Mouse (Mus musculus): ENCODE measurements around the gene Soat2. TPM values are rescaled to one million over a fixed set of nuclear protein-coding genes. Genes with fewer than 3 reads are reported as not detected.

Gene Soat2
- polyA plus RNA-seq, 1 experiment from 2014 or later, result 0.42 TPM

DNA sequence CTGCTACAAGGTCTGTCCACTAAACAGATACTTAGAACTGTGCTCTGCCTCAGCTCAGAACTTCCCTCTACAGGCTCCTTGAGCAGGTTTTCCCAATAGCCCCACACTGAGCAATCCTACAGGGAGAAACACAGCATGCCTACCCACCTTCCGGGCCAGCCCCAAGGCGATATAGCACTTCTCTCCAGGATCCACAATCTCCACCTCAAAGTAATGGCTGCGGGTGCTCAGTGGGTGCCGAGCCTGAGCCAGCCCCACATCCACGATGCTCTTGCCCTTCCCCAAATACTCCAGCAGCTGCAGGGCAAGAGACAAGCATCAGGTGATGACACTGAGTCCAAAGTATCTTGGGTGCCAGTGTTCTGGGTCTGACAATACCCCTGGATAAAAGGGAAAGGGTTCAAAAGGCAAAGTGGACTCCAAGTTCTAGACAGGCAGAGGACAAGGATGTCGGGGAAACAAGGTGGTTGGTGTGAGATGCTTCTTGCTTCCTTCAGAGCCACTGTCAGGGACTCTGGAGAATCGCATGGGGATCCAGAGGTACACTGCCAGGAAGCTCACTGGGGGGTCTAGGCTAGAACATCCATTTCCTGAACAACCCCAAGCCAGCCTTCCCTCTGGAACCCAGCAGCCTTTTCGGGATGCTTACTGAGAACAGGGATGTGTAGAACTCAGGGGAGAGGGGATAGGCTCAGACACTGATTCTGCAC is 31.1 kb upstream of the Soat2 start:
- H3K4me2 ChIP-seq (ENCODE audit: low read depth, low read length), result no peak overlapping the region
- no peaks in the 10 kb centered on the region for H3K27me3 ChIP-seq (ENCODE audit: control insufficient read depth, insufficient read depth, low read length)
- ATAC-seq (replicated peaks; ENCODE audit: extremely low read depth, insufficient read depth, low FRiP score), result no peak
- H3K36me3 ChIP-seq (ENCODE audit: control insufficient read depth, insufficient read depth), result peaks cover 13% of the 10 kb centered on the region
- H3K9me3 ChIP-seq (replicated peaks; ENCODE audit: control insufficient read depth, low read length), result no peaks in the 10 kb centered on the region
- no peak overlapping the region for H3K9ac ChIP-seq (ENCODE audit: low read length)
- no peak overlapping the region for H3K4me3 ChIP-seq (ENCODE audit: low read length)
- H3K4me1 ChIP-seq (ENCODE audit: control insufficient read depth, insufficient read depth, low read length), result peaks cover 2% of the 10 kb centered on the region; the same call in 1 of the 2 replicates
- H3K27ac ChIP-seq (ENCODE audit: low read length), result no peak overlapping the region
- 75% methylated on average over 8 of the region's 8 CpGs for WGBS

- H3K4me3 ChIP-seq (ENCODE audit: low read length), result no peak overlapping the region
- H3K4me1 ChIP-seq (ENCODE audit: control insufficient read depth, insufficient read depth, low read length), result peaks cover 2% of the 10 kb centered on the region; the same call in 1 of the 2 replicates
- H3K27me3 ChIP-seq (ENCODE audit: control insufficient read depth, insufficient read depth, low read length), result no peaks in the 10 kb centered on the region
- ATAC-seq (replicated peaks; ENCODE audit: extremely low read depth, insufficient read depth, low FRiP score), result no peak
- no peak overlapping the region for H3K27ac ChIP-seq (ENCODE audit: low read length)
- 66% methylated on average over 2 of the region's 2 CpGs for WGBS
- H3K9ac ChIP-seq (ENCODE audit: low read length), result no peak overlapping the region
- H3K4me2 ChIP-seq (ENCODE audit: low read depth, low read length), result no peak overlapping the region
- H3K36me3 ChIP-seq (ENCODE audit: control insufficient read depth, insufficient read depth), result peaks cover 13% of the 10 kb centered on the region
- H3K9me3 ChIP-seq (replicated peaks; ENCODE audit: control insufficient read depth, low read length), result no peaks in the 10 kb centered on the region
Measured at GRCm38 (mm10) chr15:102119831-102120170, 30.5 kb upstream of the Soat2 start.

DNA sequence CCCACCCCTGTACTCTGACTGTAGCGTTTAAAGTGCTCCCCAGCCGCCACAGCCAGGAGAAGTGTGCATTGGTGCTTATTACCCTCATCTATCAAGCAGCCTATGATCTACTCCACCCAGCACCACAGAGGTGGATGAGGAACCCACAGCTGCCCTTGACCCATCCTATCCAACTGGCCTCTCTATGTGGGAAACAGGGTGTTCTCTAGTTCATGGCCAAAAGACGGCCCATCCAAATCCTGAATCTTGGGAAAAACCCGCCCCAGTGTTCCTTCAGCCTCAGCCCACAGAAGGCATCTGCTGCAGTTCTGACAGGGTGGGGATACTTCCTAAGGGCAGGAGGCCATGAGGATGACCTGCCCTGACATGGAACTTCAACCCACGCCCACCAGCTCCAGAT is 29.8 kb upstream of the Soat2 start:
- Histone ChIP-seq H3K9ac (ENCODE audit: low read length) (no peak overlapping the region), H3K27ac (ENCODE audit: low read length) (no peak overlapping the region), H3K4me2 (ENCODE audit: low read depth, low read length) (no peak overlapping the region), H3K9me3 (replicated peaks; ENCODE audit: control insufficient read depth, low read length) (no peaks in the 10 kb centered on the region), H3K27me3 (ENCODE audit: control insufficient read depth, insufficient read depth, low read length) (no peaks in the 10 kb centered on the region), H3K4me3 (ENCODE audit: low read length) (no peak overlapping the region), H3K36me3 (ENCODE audit: control insufficient read depth, insufficient read depth) (peaks cover 12% of the 10 kb centered on the region), H3K4me1 (ENCODE audit: control insufficient read depth, insufficient read depth, low read length) (peaks cover 2% of the 10 kb centered on the region; the same call in 1 of the 2 replicates)
- 75% methylated on average over 5 of the region's 5 CpGs for WGBS
- ATAC-seq (replicated peaks; ENCODE audit: extremely low read depth, insufficient read depth, low FRiP score), result no peak

- Histone ChIP-seq H3K9me3 (replicated peaks; ENCODE audit: control insufficient read depth, low read length) (no peaks in the 10 kb centered on the region), H3K27ac (ENCODE audit: low read length) (peak overlapping the region; percentile 69), H3K4me1 (ENCODE audit: control insufficient read depth, insufficient read depth, low read length) (peaks cover 11% of the 10 kb centered on the region), H3K4me2 (ENCODE audit: low read depth, low read length) (no peak overlapping the region), H3K4me3 (ENCODE audit: low read length) (no peak overlapping the region), H3K9ac (ENCODE audit: low read length) (0 out of 2 replicates have a peak overlapping the region, but pooled peaks have one; percentile 38), H3K27me3 (ENCODE audit: control insufficient read depth, insufficient read depth, low read length) (no peaks in the 10 kb centered on the region), H3K36me3 (ENCODE audit: control insufficient read depth, insufficient read depth) (peaks cover 25% of the 10 kb centered on the region)
- ATAC-seq (replicated peaks; ENCODE audit: extremely low read depth, insufficient read depth, low FRiP score), result peak; percentile 80
- WGBS, result 10% methylated on average over 2 of the region's 2 CpGs
Measured at GRCm38 (mm10) chr15:102126303-102126702, 24.0 kb upstream of the Soat2 start.

DNA sequence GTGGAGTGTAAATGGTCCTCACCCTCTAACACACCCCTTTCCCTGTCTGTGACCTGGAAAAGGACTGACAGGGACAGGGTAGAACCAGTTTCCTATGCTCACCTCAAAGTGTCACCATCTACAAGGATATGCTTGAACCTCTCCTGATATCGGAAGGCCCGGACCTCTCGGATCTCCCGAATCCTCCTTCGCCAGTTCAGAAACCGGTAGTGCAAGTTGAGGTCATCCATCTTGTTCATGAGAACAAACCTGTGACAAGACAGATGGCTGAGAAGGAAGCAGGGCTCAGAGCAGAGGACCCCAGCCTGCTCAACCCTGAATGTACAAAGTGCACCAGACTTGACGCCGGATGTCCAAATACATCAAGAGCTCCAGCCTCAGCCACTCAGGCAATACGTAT is 17.0 kb upstream of the Soat2 start:
- Histone ChIP-seq H3K4me3 (ENCODE audit: low read length) (no peak overlapping the region), H3K9ac (ENCODE audit: low read length) (no peak overlapping the region), H3K4me2 (ENCODE audit: low read depth, low read length) (no peak overlapping the region), H3K27ac (ENCODE audit: low read length) (no peak overlapping the region), H3K4me1 (ENCODE audit: control insufficient read depth, insufficient read depth, low read length) (peaks cover 11% of the 10 kb centered on the region), H3K27me3 (ENCODE audit: control insufficient read depth, insufficient read depth, low read length) (no peaks in the 10 kb centered on the region), H3K9me3 (replicated peaks; ENCODE audit: control insufficient read depth, low read length) (no peaks in the 10 kb centered on the region), H3K36me3 (ENCODE audit: control insufficient read depth, insufficient read depth) (peaks cover 25% of the 10 kb centered on the region)
- 86% methylated on average over 9 of the region's 9 CpGs for WGBS
- no peak for ATAC-seq (replicated peaks; ENCODE audit: extremely low read depth, insufficient read depth, low FRiP score)

- no peak overlapping the region for H3K4me3 ChIP-seq (ENCODE audit: low read length)
- no peak for ATAC-seq (replicated peaks; ENCODE audit: extremely low read depth, insufficient read depth, low FRiP score)
- H3K27me3 ChIP-seq (ENCODE audit: control insufficient read depth, insufficient read depth, low read length), result no peaks in the 10 kb centered on the region
- H3K4me2 ChIP-seq (ENCODE audit: low read depth, low read length), result no peak overlapping the region
- 82% methylated on average over 2 of the region's 2 CpGs for WGBS
- no peaks in the 10 kb centered on the region for H3K9me3 ChIP-seq (replicated peaks; ENCODE audit: control insufficient read depth, low read length)
- peak overlapping the region; percentile 83 for H3K9ac ChIP-seq (ENCODE audit: low read length)
- H3K4me1 ChIP-seq (ENCODE audit: control insufficient read depth, insufficient read depth, low read length), result peaks cover 11% of the 10 kb centered on the region
- peaks cover 15% of the 10 kb centered on the region for H3K36me3 ChIP-seq (ENCODE audit: control insufficient read depth, insufficient read depth)
- H3K27ac ChIP-seq (ENCODE audit: low read length), result no peak overlapping the region
Measured at GRCm38 (mm10) chr15:102134709-102135108, 15.6 kb upstream of the Soat2 start.

GRCm38 (mm10) chr15:102135522-102136128 is 14.7 kb upstream of the Soat2 start:
- H3K4me2 ChIP-seq (ENCODE audit: low read depth, low read length), result peak overlapping the region; percentile 71
- peaks cover 7% of the 10 kb centered on the region for H3K36me3 ChIP-seq (ENCODE audit: control insufficient read depth, insufficient read depth)
- ATAC-seq (replicated peaks; ENCODE audit: extremely low read depth, insufficient read depth, low FRiP score), result 0 out of 2 replicates have a peak, but pooled peaks have one; percentile 0
- H3K9ac ChIP-seq (ENCODE audit: low read length), result peak overlapping the region; percentile 83
- peaks cover 11% of the 10 kb centered on the region for H3K4me1 ChIP-seq (ENCODE audit: control insufficient read depth, insufficient read depth, low read length)
- H3K4me3 ChIP-seq (ENCODE audit: low read length), result peak overlapping the region; percentile 79
- 2% methylated on average over 35 of the region's 35 CpGs for WGBS
- no peaks in the 10 kb centered on the region for H3K27me3 ChIP-seq (ENCODE audit: control insufficient read depth, insufficient read depth, low read length)
- H3K9me3 ChIP-seq (replicated peaks; ENCODE audit: control insufficient read depth, low read length), result no peaks in the 10 kb centered on the region
- H3K27ac ChIP-seq (ENCODE audit: low read length), result peak overlapping the region; percentile 45; the same call in 1 of the 2 replicates

DNA sequence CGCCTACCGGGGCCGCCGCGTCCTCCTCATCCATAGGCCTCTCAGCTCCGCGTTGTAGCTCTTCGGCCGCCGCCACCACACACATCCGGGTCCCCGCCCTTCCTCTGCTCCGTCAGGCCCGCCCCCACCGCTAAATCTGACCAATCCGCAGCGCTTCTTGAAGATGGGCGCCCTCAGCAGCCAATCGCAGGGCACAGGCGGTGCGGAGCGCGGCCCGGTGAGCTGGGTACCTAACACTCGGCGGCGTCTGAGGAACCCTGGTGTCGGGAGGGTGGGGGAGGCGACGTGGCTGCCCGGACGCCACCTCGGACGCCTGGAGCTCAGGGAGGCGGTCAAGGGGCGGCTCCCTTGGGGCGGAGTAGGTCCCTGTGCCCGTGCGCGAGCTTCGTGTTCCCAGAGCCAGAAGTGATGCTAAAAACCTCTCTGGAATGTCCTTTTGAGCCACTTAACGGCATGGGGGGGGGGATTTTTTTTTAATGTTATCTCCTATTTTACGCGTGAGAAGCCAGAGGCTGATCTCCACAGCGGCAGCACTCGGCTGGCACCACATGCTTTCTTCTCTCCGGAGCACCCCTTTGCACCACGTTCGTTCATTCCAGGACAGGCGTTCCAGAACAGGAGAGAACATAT is 14.1 kb upstream of the Soat2 start, which contains the start of gene Spryd3:
TSS of gene Spryd3 (minus strand) at position 106 of the 630 bp plus-strand sequence.
- H3K4me1 ChIP-seq (ENCODE audit: control insufficient read depth, insufficient read depth, low read length), result peaks cover 11% of the 10 kb centered on the region
- H3K36me3 ChIP-seq (ENCODE audit: control insufficient read depth, insufficient read depth), result peaks cover 6% of the 10 kb centered on the region
- H3K27ac ChIP-seq (ENCODE audit: low read length), result peak within 1 kb of the TSS; percentile 78
- H3K9me3 ChIP-seq (replicated peaks; ENCODE audit: control insufficient read depth, low read length), result no peaks in the 10 kb centered on the region
- peak within 1 kb of the TSS; percentile 84 for H3K4me2 ChIP-seq (ENCODE audit: low read depth, low read length)
- ATAC-seq (replicated peaks; ENCODE audit: extremely low read depth, insufficient read depth, low FRiP score), result peak; percentile 100
- WGBS, result under 1% methylated on average over 50 of the region's 50 CpGs
- peak within 1 kb of the TSS; percentile 79 for H3K4me3 ChIP-seq (ENCODE audit: low read length)
- no peaks in the 10 kb centered on the region for H3K27me3 ChIP-seq (ENCODE audit: control insufficient read depth, insufficient read depth, low read length)
- peak within 1 kb of the TSS; percentile 83 for H3K9ac ChIP-seq (ENCODE audit: low read length)

DNA sequence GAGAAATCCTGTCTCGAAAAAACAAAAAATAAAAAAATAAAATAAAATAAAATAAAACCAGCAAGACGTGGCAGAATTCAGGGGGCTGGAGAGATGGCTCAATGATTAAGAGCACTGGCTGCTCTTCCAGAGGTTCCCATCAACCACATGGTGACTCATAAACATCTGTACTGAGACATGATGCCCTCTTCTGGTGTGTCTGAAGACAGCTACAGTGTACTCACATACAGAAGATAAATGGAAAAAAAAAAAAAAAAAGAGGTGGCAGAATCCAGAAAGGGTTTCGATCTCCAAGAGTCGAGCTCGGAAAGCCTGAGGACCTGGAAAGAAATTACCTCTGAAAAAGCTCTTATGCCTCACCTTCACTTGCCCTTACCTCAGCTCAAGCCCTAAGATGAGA is 9.2 kb upstream of the Soat2 start:
- Histone ChIP-seq H3K36me3 (ENCODE audit: control insufficient read depth, insufficient read depth) (no peaks in the 10 kb centered on the region), H3K9ac (ENCODE audit: low read length) (no peak overlapping the region), H3K27me3 (ENCODE audit: control insufficient read depth, insufficient read depth, low read length) (peaks cover 25% of the 10 kb centered on the region), H3K9me3 (replicated peaks; ENCODE audit: control insufficient read depth, low read length) (no peaks in the 10 kb centered on the region), H3K27ac (ENCODE audit: low read length) (no peak overlapping the region), H3K4me2 (ENCODE audit: low read depth, low read length) (no peak overlapping the region), H3K4me1 (ENCODE audit: control insufficient read depth, insufficient read depth, low read length) (peaks cover 13% of the 10 kb centered on the region), H3K4me3 (ENCODE audit: low read length) (no peak overlapping the region)
- ATAC-seq (replicated peaks; ENCODE audit: extremely low read depth, insufficient read depth, low FRiP score), result no peak
- WGBS, result 91% methylated on average over 5 of the region's 5 CpGs

Data from heart, embryonic 16.5 days (tissue).